Mouse (Mus musculus): ENCODE measurements around the gene Alkal2. TPM values are rescaled to one million over a fixed set of nuclear protein-coding genes. Genes with fewer than 3 reads are reported as not detected.

Gene Alkal2
- total RNA-seq, 2 experiments from 2014 or later = not detected

DNA sequence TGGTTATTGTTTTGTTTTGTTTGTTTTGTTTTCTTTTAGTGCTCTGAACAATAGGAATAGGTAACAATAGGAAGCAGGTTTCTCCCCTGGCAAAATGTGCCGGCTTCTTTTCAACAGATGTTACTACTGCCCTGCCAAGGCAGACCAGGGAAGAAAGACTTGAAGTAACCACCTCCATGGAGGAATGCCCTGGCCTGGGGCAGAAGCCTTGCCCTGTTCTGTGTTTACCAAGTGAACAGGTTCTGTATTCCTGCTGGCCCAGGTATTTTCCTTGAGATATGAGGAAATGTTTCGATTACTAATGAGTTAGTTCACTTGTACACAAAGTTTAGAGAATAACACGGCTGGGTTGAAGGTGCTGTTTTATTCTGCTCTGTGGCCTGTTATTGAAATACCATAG lies 28.7 kb downstream of the Alkal2 start:
- no peak for ATAC-seq (ENCODE audit: poor library complexity, severe bottlenecking)

- 0 out of 2 replicates have a peak, but pooled peaks have one; percentile 21 for ATAC-seq (ENCODE audit: poor library complexity, severe bottlenecking)
These were observed 38.3 kb downstream of the Alkal2 start for GRCm38 (mm10) chr12:30922401-30922800.

GRCm38 (mm10) chr12:30928182-30928581 lies 44.1 kb downstream of the Alkal2 start:
- no peak for ATAC-seq (ENCODE audit: poor library complexity, severe bottlenecking)

- no peak for ATAC-seq (ENCODE audit: poor library complexity, severe bottlenecking)
These were observed 49.2 kb downstream of the Alkal2 start for GRCm38 (mm10) chr12:30933299-30933698.

DNA sequence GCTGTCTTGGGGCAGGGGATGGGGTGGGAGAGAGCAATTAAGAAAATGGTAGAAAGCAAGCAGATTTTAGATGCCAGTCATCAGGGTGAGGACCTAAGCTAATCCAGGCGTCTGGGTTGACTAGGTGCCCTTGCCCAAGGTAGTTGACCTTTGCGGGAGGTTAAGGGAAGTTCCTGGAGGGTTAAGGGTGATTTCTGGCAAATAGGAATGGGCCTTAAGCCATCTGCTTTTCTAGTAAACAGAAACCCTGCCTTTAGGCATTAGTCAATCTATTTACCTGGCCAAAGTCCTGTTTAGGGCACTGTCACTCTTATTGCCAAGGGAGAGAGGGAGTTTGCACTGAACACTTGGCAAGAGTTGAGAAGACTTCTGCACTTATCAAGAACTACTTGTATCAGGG lies 52.8 kb downstream of the Alkal2 start:
- no peak for ATAC-seq (ENCODE audit: poor library complexity, severe bottlenecking)

Other genes with a start within 250 kb of the Alkal2 start
- 35.4 and 46.0 TPM in 2 replicates for gene Acp1, start 27.3 kb downstream of the Alkal2 start, total RNA-seq (2015)
- 48.1 and 53.3 TPM in 2 replicates for gene Acp1, start 27.3 kb downstream of the Alkal2 start, total RNA-seq (2017)
- 1.4 and 1.8 TPM in 2 replicates for gene Sh3yl1, start 27.3 kb downstream of the Alkal2 start, total RNA-seq (2015)
- gene Sh3yl1, start 27.3 kb downstream of the Alkal2 start, total RNA-seq (2017) = 0.24 and 0.84 TPM in 2 replicates
- 0.16 and 0.46 TPM in 2 replicates for gene Fam110c, start 189.5 kb downstream of the Alkal2 start, total RNA-seq (2015)
- 0.98 and 1.2 TPM in 2 replicates for gene Fam110c, start 189.5 kb downstream of the Alkal2 start, total RNA-seq (2017)